Mouse (Mus musculus): ENCODE data around the gene Gpn3.

The Gpn3 gene

GRCm38 (mm10) chr5:122379374-122380155 is 7.9 kb downstream of the Gpn3 start:
- in situ Hi-C loops (cut with MboI, MseI): loop anchor here in 1 of 2 experiments (10.0 kb wide), 1 partner anchor 1585 kb away; no protein-coding TSS in a partner anchor

- in situ Hi-C loops (cut with MboI, MseI): no loop called here
Measured at GRCm38 (mm10) chr5:122390006-122390405, 18.3 kb downstream of the Gpn3 start.

GRCm38 (mm10) chr5:122390671-122391070 is 19.0 kb downstream of the Gpn3 start:
- in situ Hi-C loops (cut with MboI, MseI): no loop called here

DNA sequence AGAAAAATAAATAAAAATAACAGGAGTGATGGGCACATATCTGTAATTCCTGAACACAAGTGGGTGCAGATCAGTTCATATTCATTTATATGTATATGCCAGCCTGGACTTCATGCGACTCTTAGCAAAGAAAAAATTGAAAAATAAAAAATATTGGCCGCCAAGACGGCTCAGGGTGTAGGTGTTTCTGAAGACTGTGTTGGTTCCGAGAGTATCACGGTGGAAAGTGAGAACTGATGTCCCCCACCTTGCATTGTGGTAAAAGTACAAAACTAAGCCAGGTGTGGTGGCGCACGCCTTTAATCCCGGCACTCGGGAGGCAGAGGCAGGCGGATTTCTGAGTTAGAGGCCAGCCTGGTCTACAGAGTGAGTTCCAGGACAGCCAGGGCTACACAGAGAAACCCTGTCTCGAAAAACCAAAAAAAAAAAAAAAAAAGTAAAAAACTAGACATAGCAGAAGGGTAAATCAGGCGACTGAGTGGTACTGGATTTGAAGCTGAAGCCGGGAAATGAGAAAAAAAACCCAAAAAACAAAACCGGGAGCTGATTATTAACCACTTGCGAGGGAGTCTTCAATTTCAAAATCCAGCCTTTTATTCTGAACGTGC is 19.6 kb downstream of the Gpn3 start:
- in situ Hi-C loops (cut with MboI, MseI): no loop called here

DNA sequence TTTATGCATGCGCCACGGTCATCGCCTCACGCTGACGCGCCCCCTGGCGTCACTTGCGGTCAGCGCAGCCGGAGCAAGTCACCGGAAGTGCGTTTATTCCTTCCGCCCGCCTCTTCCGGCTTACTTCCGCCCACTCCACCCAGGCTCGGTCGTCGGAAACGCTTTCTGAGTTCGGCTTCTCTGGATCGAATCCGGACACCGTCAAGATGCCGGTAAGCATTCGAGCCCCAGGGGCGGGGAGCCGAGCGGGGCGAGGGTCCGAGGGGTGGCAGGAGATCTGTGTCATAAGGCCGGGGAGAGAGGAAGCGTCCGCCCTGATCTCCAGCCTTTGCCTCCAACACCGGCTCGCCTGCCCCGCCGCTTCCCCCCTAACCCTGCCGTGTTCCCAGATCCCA is 20.1 kb downstream of the Gpn3 start, which contains the start of gene Arpc3:
Gene Arpc3, plus strand, starts transcription at position 93 of the 395 bp plus-strand sequence.
- in situ Hi-C loops (cut with MboI, MseI): no loop called here

GRCm38 (mm10) chr5:122392227-122393004 is 20.7 kb downstream of the Gpn3 start:
- in situ Hi-C loops (cut with MboI, MseI): no loop called here

DNA sequence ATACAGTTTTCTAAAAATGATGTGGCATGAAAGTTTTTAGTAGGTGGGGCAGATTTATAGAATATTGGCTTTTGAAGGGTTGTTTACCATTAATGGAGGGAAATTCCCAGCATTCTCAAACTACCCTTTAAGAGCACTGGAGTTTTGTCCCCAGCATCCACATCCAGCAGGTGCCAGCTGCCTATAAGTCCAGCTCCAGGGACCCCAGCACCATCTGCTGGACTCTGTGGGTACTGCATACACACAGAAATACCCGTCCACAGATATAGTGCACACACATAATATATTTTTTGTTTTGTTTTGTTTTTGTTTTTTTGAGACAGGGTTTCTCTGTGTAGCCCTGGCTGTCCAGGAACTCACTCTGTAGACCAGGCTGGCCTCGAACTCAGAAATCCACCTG is 22.2 kb downstream of the Gpn3 start:
- in situ Hi-C loops (cut with MboI, MseI): no loop called here

DNA sequence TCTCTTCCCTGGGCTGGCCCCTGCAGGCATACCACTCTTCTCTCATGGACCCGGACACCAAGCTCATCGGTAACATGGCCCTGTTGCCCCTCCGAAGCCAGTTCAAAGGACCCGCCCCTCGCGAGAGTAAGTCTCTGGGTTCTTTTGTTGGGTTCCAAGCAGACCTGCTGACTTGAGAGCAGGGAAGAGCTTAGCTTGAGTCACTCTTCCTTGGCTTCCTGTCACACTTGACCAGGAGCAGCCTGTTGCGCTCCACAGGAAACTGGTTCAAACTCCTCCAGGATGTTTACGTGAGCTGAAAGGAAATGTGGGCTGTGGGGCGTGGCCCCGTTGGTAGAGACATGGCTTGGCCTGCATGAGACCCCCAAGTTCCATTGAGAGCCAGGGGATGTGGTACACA is 25.1 kb downstream of the Gpn3 start:
- in situ Hi-C loops (cut with MboI, MseI): no loop called here

- in situ Hi-C loops (cut with MboI, MseI): no loop called here
Measured at GRCm38 (mm10) chr5:122397495-122397894, 25.8 kb downstream of the Gpn3 start.

DNA sequence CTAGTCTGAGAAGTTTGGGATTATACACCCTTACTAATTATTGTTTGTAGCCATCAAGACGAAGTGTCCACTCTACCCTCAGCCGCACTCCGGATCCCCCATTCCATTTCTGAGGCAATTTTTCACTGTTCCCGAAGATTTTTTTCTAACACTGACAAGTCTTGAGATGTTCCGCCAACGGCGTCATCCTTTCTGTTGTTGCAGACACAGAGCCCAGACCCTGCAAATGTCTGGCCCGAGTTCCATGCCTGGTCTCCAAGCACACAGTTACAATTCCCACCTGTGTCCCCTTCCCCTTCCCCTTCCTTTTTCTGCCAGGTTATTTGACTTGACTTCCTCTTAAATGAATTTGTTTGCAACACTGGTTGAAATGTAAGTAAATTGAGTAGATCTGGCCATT is 28.2 kb downstream of the Gpn3 start:
- in situ Hi-C loops (cut with MboI, MseI): loop anchor here in 1 of 2 experiments (5.0 kb wide), 1 partner anchor 227 kb away; no protein-coding TSS in a partner anchor

- in situ Hi-C loops (cut with MboI, MseI): loop anchor here in 1 of 2 experiments (5.0 kb wide), 1 partner anchor 227 kb away; no protein-coding TSS in a partner anchor
Measured at GRCm38 (mm10) chr5:122400628-122401302, 29.1 kb downstream of the Gpn3 start.

- in situ Hi-C loops (cut with MboI, MseI): loop anchor here in 1 of 2 experiments (5.0 kb wide), 1 partner anchor 226 kb away; no protein-coding TSS in a partner anchor
Measured at GRCm38 (mm10) chr5:122401303-122401640, 29.6 kb downstream of the Gpn3 start.

GRCm38 (mm10) chr5:122402160-122402559 is 30.5 kb downstream of the Gpn3 start:
- in situ Hi-C loops (cut with MboI, MseI): loop anchor here in 1 of 2 experiments (5.0 kb wide), 1 partner anchor 225 kb away; no protein-coding TSS in a partner anchor

DNA sequence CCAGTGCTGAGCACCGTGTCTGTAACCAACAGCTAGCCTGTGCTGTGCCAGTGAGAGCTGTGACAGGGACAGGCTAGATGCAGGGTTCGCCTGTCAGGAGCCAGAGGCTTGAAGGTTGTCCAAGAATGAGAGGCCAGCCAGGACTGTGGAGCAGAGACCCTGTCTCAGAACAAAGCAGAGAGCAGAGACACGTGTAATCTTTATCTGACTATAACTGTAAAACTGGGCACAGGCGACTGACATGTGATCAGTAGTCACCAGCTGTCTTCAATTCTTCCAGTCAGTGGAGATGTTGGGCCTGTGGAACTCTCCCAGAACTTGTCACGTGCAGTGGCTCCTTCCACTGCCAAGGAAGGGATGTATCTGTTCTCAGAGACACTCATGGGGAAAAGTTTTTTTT is 31.1 kb downstream of the Gpn3 start:
- in situ Hi-C loops (cut with MboI, MseI): loop anchor here in 1 of 2 experiments (5.0 kb wide), 1 partner anchor 225 kb away; no protein-coding TSS in a partner anchor

DNA sequence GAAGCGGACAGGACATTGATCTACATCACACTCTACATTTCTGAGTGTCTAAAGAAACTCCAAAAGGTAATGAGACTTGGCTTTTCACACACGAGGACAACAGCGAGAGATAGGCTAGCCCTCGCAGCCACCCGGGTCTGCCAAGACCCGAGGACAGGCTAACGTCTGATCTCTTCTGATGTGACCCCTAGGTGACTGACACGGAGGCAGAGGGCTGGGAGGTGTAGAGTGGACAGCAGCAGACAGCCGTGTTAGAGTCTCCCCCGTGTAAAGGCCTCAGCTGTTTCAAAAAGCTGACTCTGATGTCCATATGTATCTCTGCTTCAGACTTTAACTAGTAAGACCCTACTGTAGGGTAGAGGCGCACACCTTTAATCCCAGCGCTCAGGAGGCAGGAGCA is 31.7 kb downstream of the Gpn3 start:
- in situ Hi-C loops (cut with MboI, MseI): loop anchor here in 1 of 2 experiments (5.0 kb wide), 1 partner anchor 224 kb away; no protein-coding TSS in a partner anchor

GRCm38 (mm10) chr5:122405537-122405936 is 33.9 kb downstream of the Gpn3 start:
- in situ Hi-C loops (cut with MboI, MseI): no loop called here

DNA sequence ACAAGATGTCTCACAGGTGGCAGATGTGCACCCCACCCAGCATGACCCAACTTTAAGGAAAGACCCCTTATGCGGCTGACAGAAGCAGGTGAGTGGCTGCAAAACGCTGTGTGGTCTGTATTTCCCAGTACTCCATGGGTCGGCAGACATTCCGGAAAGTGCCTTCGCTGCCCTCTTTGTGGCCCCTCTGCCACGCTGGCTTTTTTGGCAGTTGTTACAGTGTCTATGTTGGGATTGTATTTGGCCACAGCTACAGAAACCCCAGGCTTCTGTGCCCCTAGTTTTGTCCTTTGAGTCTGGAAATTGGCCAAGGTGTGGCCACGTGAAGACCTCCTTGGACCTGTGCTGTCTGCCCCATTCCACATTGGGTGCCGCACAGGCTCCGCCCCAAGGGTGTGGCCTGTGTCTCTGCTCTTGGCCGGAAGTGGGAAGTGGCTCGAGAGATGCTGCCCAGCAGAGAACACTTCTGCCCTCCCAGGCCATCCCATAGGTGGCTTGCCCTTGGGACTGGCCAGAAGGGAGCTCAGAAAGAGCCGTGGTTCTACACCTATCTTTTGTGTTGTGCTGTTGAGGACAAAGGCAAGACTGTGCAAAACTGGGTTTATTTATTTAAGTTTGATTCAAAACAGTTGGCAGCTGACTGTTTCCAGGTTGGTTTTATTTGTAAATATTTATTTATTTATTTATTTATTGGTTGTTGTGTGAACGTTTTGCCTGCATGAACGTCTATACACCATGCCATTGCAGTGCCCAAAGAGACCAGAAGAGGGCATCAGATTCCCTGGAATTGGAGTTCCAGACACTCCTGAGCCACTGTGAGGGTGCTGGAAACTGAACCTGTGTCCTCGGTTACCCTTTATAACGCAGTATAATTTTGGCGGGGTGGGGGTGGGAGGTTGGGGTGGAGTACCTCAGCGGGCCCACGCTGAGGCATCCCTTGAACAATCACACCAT is 38.3 kb downstream of the Gpn3 start:
- in situ Hi-C loops (cut with MboI, MseI): loop anchor here in 1 of 2 experiments (5.0 kb wide), 1 partner anchor 212 kb away; no protein-coding TSS in a partner anchor

DNA sequence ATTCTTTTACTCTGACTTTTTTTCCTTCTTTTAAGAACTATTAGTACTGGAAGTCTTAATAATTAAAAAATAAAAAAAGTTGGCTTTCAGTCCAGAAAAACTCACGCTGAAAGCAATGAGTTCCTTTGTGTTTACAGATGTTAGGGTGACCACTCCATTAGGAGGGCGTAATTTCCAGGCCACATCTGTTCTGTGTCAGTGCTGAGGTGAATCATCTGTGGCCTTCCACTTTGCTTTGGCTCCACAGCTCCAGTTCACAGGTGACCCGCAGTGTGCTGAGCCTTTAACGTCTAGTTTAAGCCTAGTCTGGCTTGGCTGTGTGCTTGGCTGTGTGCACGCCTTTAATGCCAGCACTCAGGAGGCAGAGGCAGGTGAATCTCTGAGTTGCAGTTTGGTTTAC is 40.2 kb downstream of the Gpn3 start:
- in situ Hi-C loops (cut with MboI, MseI): loop anchor here in 1 of 2 experiments (5.0 kb wide), 1 partner anchor 210 kb away; no protein-coding TSS in a partner anchor

GRCm38 (mm10) chr5:122412826-122413225 is 41.1 kb downstream of the Gpn3 start:
- in situ Hi-C loops (cut with MboI, MseI): loop anchor here in 1 of 2 experiments (5.0 kb wide), 1 partner anchor 209 kb away; no protein-coding TSS in a partner anchor

- in situ Hi-C loops (cut with MboI, MseI): loop anchor here in 1 of 2 experiments (5.0 kb wide), 1 partner anchor 208 kb away; no protein-coding TSS in a partner anchor
Measured at GRCm38 (mm10) chr5:122414351-122414750, 42.7 kb downstream of the Gpn3 start.
